Mouse (Mus musculus) embryonic facial prominence, embryonic 12.5 days (tissue): ENCODE results near the gene Fchsd2. TPM values are rescaled to one million over a fixed set of nuclear protein-coding genes. Genes with fewer than 3 reads are reported as not detected.

Source experiments
- ATAC-seq: fragments of 200-750 bp; cut with Nextera tagmentation; 2 replicates; pipeline ENCODE4 v1.8.0; 2017; ENCODE audit not compliant: insufficient number of reproducible peaks, insufficient read depth, low FRiP score, low TSS enrichment
- H3K27ac ChIP-seq: fragments of 300-500 bp; sonication (generic); 2 replicates; pipeline ENCODE4 v1.5.1; 2016; ENCODE audit warnings: mild to moderate bottlenecking
- H3K27me3 ChIP-seq: fragments of 300-500 bp; sonication (generic); 2 replicates; pipeline ENCODE4 v1.6.1; 2016; ENCODE audit warnings: mild to moderate bottlenecking, moderate library complexity
- H3K36me3 ChIP-seq: fragments of 300-500 bp; sonication (generic); 2 replicates; pipeline ENCODE4 v1.6.1; 2016; ENCODE audit warnings: mild to moderate bottlenecking
- H3K4me1 ChIP-seq: fragments of 300-500 bp; sonication (generic); 2 replicates; pipeline ENCODE4 v1.6.1; 2016
- H3K4me2 ChIP-seq: fragments of 300-500 bp; sonication (generic); replicated peaks from 2 replicates; pipeline ENCODE4 v1.6.1; 2016; ENCODE audit warnings: mild to moderate bottlenecking, moderate library complexity
- H3K4me3 ChIP-seq: fragments of 300-500 bp; sonication (generic); 2 replicates; pipeline ENCODE4 v1.5.1; 2016; ENCODE audit warnings: mild to moderate bottlenecking
- H3K9ac ChIP-seq: fragments of 300-500 bp; sonication (generic); 2 replicates; pipeline ENCODE4 v1.6.1; 2016; ENCODE audit warnings: mild to moderate bottlenecking, moderate library complexity
- H3K9me3 ChIP-seq: fragments of 300-500 bp; sonication (generic); 2 replicates; pipeline ENCODE4 v1.6.1; 2016; ENCODE audit warnings: mild to moderate bottlenecking, moderate library complexity
- WGBS: fragments of 180-500 bp; shearing (Covaris S2); methylation state at CpG from one replicate; pipeline ENCODE4 v1.1.7; 2016; 5-methylcytosine and 5-hydroxymethylcytosine counted together
- polyA plus RNA-seq: library from polyadenylated mRNA; unstranded; fragments of >200 nt; fragmentation: Nextera tagmentation; extraction: Ambion mirVana; gene quantifications from 2 replicates; pipeline ENCODE4 v1.2.1, GENCODE M21; 2016

Gene Fchsd2
- polyA plus RNA-seq, 1 experiment from 2014 or later = 29.4 TPM

GRCm38 (mm10) chr7:101163878-101164277 lies 71.2 kb downstream of the Fchsd2 start:
- H3K4me3 ChIP-seq = no peak overlapping the region
- H3K9me3 ChIP-seq = no peaks in the 10 kb centered on the region
- no peak overlapping the region for H3K9ac ChIP-seq
- no peak overlapping the region for H3K27ac ChIP-seq
- no peak overlapping the region for H3K4me2 ChIP-seq
- ATAC-seq = no peak
- no peaks in the 10 kb centered on the region for H3K4me1 ChIP-seq
- no peaks in the 10 kb centered on the region for H3K27me3 ChIP-seq
- WGBS = 76% methylated on average over 4 of the region's 4 CpGs
- H3K36me3 ChIP-seq = no peaks in the 10 kb centered on the region

GRCm38 (mm10) chr7:101166568-101166967 lies 73.9 kb downstream of the Fchsd2 start:
- Histone ChIP-seq H3K36me3 (no peaks in the 10 kb centered on the region), H3K27me3 (no peaks in the 10 kb centered on the region), H3K9ac (no peak overlapping the region), H3K9me3 (no peaks in the 10 kb centered on the region), H3K4me2 (no peak overlapping the region), H3K4me3 (no peak overlapping the region), H3K4me1 (no peaks in the 10 kb centered on the region), H3K27ac (no peak overlapping the region)
- ATAC-seq = no peak
- whole genome bisulfite sequencing = 42% methylated on average over 2 of the region's 2 CpGs

- no peaks in the 10 kb centered on the region for H3K36me3 ChIP-seq
- no peaks in the 10 kb centered on the region for H3K9me3 ChIP-seq
- 0 out of 2 replicates have a peak, but pooled peaks cover 2% of the 10 kb centered on the region for H3K4me1 ChIP-seq
- H3K4me2 ChIP-seq = no peak overlapping the region
- H3K27ac ChIP-seq = no peak overlapping the region
- WGBS = 48% methylated on average over 3 of the region's 3 CpGs
- H3K4me3 ChIP-seq = no peak overlapping the region
- H3K9ac ChIP-seq = no peak overlapping the region
- H3K27me3 ChIP-seq = no peaks in the 10 kb centered on the region
- no peak for ATAC-seq
These were observed 77.8 kb downstream of the Fchsd2 start for GRCm38 (mm10) chr7:101170482-101170881.

- H3K9ac ChIP-seq = no peak overlapping the region
- no peaks in the 10 kb centered on the region for H3K9me3 ChIP-seq
- no peak overlapping the region for H3K4me3 ChIP-seq
- no peak overlapping the region for H3K27ac ChIP-seq
- 0 out of 2 replicates have a peak, but pooled peaks cover 2% of the 10 kb centered on the region for H3K4me1 ChIP-seq
- no peak overlapping the region for H3K4me2 ChIP-seq
- WGBS = 80% methylated on average over 1 of the region's 1 CpGs
- H3K36me3 ChIP-seq = no peaks in the 10 kb centered on the region
- no peaks in the 10 kb centered on the region for H3K27me3 ChIP-seq
- no peak for ATAC-seq
These were observed 78.3 kb downstream of the Fchsd2 start for GRCm38 (mm10) chr7:101171002-101171401.

GRCm38 (mm10) chr7:101173331-101173730 lies 80.7 kb downstream of the Fchsd2 start:
- Histone ChIP-seq H3K4me2 (no peak overlapping the region), H3K36me3 (no peaks in the 10 kb centered on the region), H3K4me1 (0 out of 2 replicates have a peak, but pooled peaks cover 2% of the 10 kb centered on the region), H3K27me3 (no peaks in the 10 kb centered on the region), H3K27ac (no peak overlapping the region), H3K9me3 (no peaks in the 10 kb centered on the region), H3K4me3 (no peak overlapping the region), H3K9ac (no peak overlapping the region)
- WGBS = 56% methylated on average over 3 of the region's 3 CpGs
- ATAC-seq = no peak

GRCm38 (mm10) chr7:101178751-101179150 lies 86.1 kb downstream of the Fchsd2 start:
- WGBS = 90% methylated on average over 2 of the region's 2 CpGs
- no peak overlapping the region for H3K27ac ChIP-seq
- H3K36me3 ChIP-seq = 0 out of 2 replicates have a peak, but pooled peaks cover 2% of the 10 kb centered on the region
- H3K9me3 ChIP-seq = no peaks in the 10 kb centered on the region
- H3K4me3 ChIP-seq = no peak overlapping the region
- no peak overlapping the region for H3K4me2 ChIP-seq
- H3K9ac ChIP-seq = no peak overlapping the region
- H3K4me1 ChIP-seq = no peaks in the 10 kb centered on the region
- no peak for ATAC-seq
- no peaks in the 10 kb centered on the region for H3K27me3 ChIP-seq

GRCm38 (mm10) chr7:101191326-101191969 lies 98.8 kb downstream of the Fchsd2 start:
- no peak overlapping the region for H3K27ac ChIP-seq
- H3K4me1 ChIP-seq = no peaks in the 10 kb centered on the region
- no peak overlapping the region for H3K9ac ChIP-seq
- WGBS = 89% methylated on average over 3 of the region's 3 CpGs
- H3K4me2 ChIP-seq = no peak overlapping the region
- no peaks in the 10 kb centered on the region for H3K27me3 ChIP-seq
- H3K4me3 ChIP-seq = no peak overlapping the region
- ATAC-seq = no peak
- H3K9me3 ChIP-seq = no peaks in the 10 kb centered on the region
- H3K36me3 ChIP-seq = peaks cover 17% of the 10 kb centered on the region; the same call in 1 of the 2 replicates

GRCm38 (mm10) chr7:101210826-101211225 lies 118.2 kb downstream of the Fchsd2 start:
- WGBS = 90% methylated on average over 1 of the region's 1 CpGs
- Histone ChIP-seq H3K36me3 (no peaks in the 10 kb centered on the region), H3K9ac (no peak overlapping the region), H3K4me3 (no peak overlapping the region), H3K27me3 (no peaks in the 10 kb centered on the region), H3K4me1 (no peaks in the 10 kb centered on the region), H3K27ac (no peak overlapping the region), H3K4me2 (no peak overlapping the region), H3K9me3 (no peaks in the 10 kb centered on the region)
- no peak for ATAC-seq

- no peaks in the 10 kb centered on the region for H3K9me3 ChIP-seq
- no peaks in the 10 kb centered on the region for H3K27me3 ChIP-seq
- no peak for ATAC-seq
- H3K4me1 ChIP-seq = no peaks in the 10 kb centered on the region
- H3K27ac ChIP-seq = no peak overlapping the region
- no peaks in the 10 kb centered on the region for H3K36me3 ChIP-seq
- H3K4me2 ChIP-seq = no peak overlapping the region
- 84% methylated on average over 3 of the region's 3 CpGs for WGBS
- H3K9ac ChIP-seq = no peak overlapping the region
- no peak overlapping the region for H3K4me3 ChIP-seq
These were observed 121.0 kb downstream of the Fchsd2 start for GRCm38 (mm10) chr7:101213515-101214263.

GRCm38 (mm10) chr7:101216724-101217123 lies 124.1 kb downstream of the Fchsd2 start:
- ATAC-seq = no peak
- H3K4me2 ChIP-seq = no peak overlapping the region
- H3K36me3 ChIP-seq = no peaks in the 10 kb centered on the region
- H3K4me3 ChIP-seq = no peak overlapping the region
- H3K9ac ChIP-seq = no peak overlapping the region
- no peaks in the 10 kb centered on the region for H3K9me3 ChIP-seq
- no peaks in the 10 kb centered on the region for H3K27me3 ChIP-seq
- H3K4me1 ChIP-seq = no peaks in the 10 kb centered on the region
- WGBS = 83% methylated on average over 2 of the region's 2 CpGs
- H3K27ac ChIP-seq = no peak overlapping the region

- H3K27me3 ChIP-seq = no peaks in the 10 kb centered on the region
- H3K9me3 ChIP-seq = no peaks in the 10 kb centered on the region
- no peak overlapping the region for H3K4me2 ChIP-seq
- WGBS = 90% methylated on average over 2 of the region's 2 CpGs
- H3K36me3 ChIP-seq = no peaks in the 10 kb centered on the region
- H3K27ac ChIP-seq = no peak overlapping the region
- no peaks in the 10 kb centered on the region for H3K4me1 ChIP-seq
- H3K4me3 ChIP-seq = no peak overlapping the region
- no peak for ATAC-seq
- H3K9ac ChIP-seq = no peak overlapping the region
These were observed 130.8 kb downstream of the Fchsd2 start for GRCm38 (mm10) chr7:101223501-101223900.

GRCm38 (mm10) chr7:101229336-101229735 lies 136.7 kb downstream of the Fchsd2 start:
- Histone ChIP-seq H3K9ac (no peak overlapping the region), H3K4me3 (no peak overlapping the region), H3K9me3 (no peaks in the 10 kb centered on the region), H3K36me3 (no peaks in the 10 kb centered on the region), H3K4me1 (no peaks in the 10 kb centered on the region), H3K4me2 (no peak overlapping the region), H3K27me3 (no peaks in the 10 kb centered on the region), H3K27ac (no peak overlapping the region)
- ATAC-seq = no peak
- WGBS = 44% methylated on average over 1 of the region's 1 CpGs
